Mouse (Mus musculus) lung, postnatal 0 days (tissue): Measurements from ENCODE around the gene Pard3.

ENCODE experiments used
- CTCF ChIP-seq: IDR thresholded peaks from 2 replicates; pipeline ENCODE4 v1.5.1; 2016; ENCODE audit warnings: antibody characterized with exemption, mild to moderate bottlenecking
- EP300 ChIP-seq: IDR thresholded peaks from 2 replicates; pipeline ENCODE4 v1.6.1; 2016; ENCODE audit warnings: antibody characterized with exemption, mild to moderate bottlenecking, control low read depth

DNA sequence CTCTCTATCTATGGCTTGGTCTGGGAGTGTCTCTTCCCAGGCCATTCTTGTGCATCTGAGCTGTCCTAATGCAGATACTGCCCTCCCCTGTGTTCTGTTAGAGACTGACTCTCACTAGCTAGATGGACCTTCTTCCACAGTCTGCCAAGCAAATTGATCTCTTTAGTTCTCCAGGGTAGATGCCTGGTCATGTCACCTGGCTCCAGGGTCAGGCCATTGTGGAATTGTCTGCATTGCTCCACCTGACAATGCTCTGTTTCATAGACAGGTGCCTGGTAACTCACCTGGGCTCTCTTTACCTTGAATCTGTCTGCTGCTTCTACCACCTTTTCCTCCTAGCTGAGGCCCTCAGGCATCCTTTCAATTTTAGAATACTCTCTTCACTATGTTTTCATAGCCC is 329.0 kb downstream of the Pard3 start:
- TF ChIP-seq CTCF (no peak), EP300 (no peak)
